Mouse (Mus musculus) intestine, postnatal 0 days (tissue): ENCODE measurements around the gene Slc9b2. TPM values are rescaled to one million over a fixed set of nuclear protein-coding genes. Genes with fewer than 3 reads are reported as not detected.

Experiments
- ATAC-seq: fragments of 200-750 bp; cut with Nextera tagmentation; 2 replicates; pipeline ENCODE4 v1.8.0; 2017; ENCODE audit warnings: mild to moderate bottlenecking, moderate TSS enrichment, moderate library complexity
- H3K27ac ChIP-seq: fragments of 300-500 bp; sonication (generic); 2 replicates; pipeline ENCODE4 v1.5.1; 2014; ENCODE audit warnings: mild to moderate bottlenecking, low read depth, low read length, moderate library complexity
- H3K27me3 ChIP-seq: fragments of 300-500 bp; sonication (generic); replicated peaks from 2 replicates; pipeline ENCODE4 v1.6.1; 2014; ENCODE audit warnings: low read length, mixed read lengths; ENCODE audit not compliant: control insufficient read depth, insufficient read depth
- H3K36me3 ChIP-seq: fragments of 300-500 bp; sonication (generic); 2 replicates; pipeline ENCODE4 v1.6.1; 2014; ENCODE audit warnings: mild to moderate bottlenecking, moderate library complexity; ENCODE audit not compliant: control insufficient read depth, insufficient read depth
- H3K4me1 ChIP-seq: fragments of 300-500 bp; sonication (generic); replicated peaks from 2 replicates; pipeline ENCODE4 v1.6.1; 2014; ENCODE audit warnings: antibody characterized with exemption, low read length, mixed read lengths; ENCODE audit not compliant: control insufficient read depth, insufficient read depth
- H3K4me2 ChIP-seq: fragments of 300-500 bp; sonication (generic); replicated peaks from 2 replicates; pipeline ENCODE4 v1.6.1; 2014; ENCODE audit warnings: low read depth, mild to moderate bottlenecking, moderate library complexity
- H3K4me3 ChIP-seq: fragments of 300-500 bp; sonication (generic); 2 replicates; pipeline ENCODE4 v1.5.1; 2014; ENCODE audit warnings: low read depth, low read length
- H3K9ac ChIP-seq: fragments of 300-500 bp; sonication (generic); 2 replicates; pipeline ENCODE4 v1.6.1; 2014; ENCODE audit warnings: mild to moderate bottlenecking, low read depth, low read length
- H3K9me3 ChIP-seq: fragments of 300-500 bp; sonication (generic); 2 replicates; pipeline ENCODE4 v1.6.1; 2016; ENCODE audit warnings: mixed run types; ENCODE audit not compliant: control insufficient read depth
- CTCF ChIP-seq: sonication (generic); IDR thresholded peaks from 2 replicates; pipeline ENCODE4 v1.5.1; 2016; ENCODE audit warnings: low read depth, mild to moderate bottlenecking, control low read depth, antibody characterized with exemption, moderate library complexity
- WGBS: fragments of 180-500 bp; shearing (Covaris S2); extraction: QIAGEN DNeasy Blood & Tissue Kit; methylation state at CpG from one replicate; pipeline ENCODE4 v1.1.7; 2014; 5-methylcytosine and 5-hydroxymethylcytosine counted together
- polyA plus RNA-seq: library from polyadenylated mRNA; unstranded; fragments of >200 nt; fragmentation: Nextera tagmentation; extraction: Ambion mirVana; gene quantifications from 2 replicates; pipeline ENCODE4 v1.2.1, GENCODE M21; 2015

Slc9b2 gene
- polyA plus RNA-seq, 1 experiment from 2014 or later, result 0.59 TPM

DNA sequence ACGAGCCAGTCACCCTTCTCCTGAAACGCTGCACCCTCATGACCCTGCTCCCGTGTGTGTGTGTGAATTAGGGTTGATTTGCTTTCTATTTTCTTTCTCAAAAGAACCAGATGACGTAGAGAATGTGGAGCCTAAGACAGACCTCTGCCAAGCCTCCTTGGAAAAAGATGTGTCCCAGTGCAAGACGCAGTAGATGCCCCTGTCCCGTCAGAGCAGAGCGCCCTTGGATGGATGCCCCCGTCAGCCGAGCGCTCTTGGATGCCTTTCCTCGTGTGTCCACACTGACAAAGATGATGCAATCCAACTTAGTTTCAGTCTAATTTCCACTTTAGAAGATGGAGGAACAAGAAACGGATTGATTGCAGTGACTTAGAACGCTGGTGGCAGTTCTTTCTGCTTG, 34.5 kb upstream of the Slc9b2 start:
- peaks cover 39% of the 10 kb centered on the region for H3K36me3 ChIP-seq
- WGBS, result 89% methylated on average over 13 of the region's 13 CpGs
- no peak for TF ChIP-seq CTCF
- H3K27ac ChIP-seq, result no peak overlapping the region
- ATAC-seq, result no peak
- H3K27me3 ChIP-seq, result no peaks in the 10 kb centered on the region
- H3K9me3 ChIP-seq, result no peaks in the 10 kb centered on the region
- H3K4me1 ChIP-seq, result no peaks in the 10 kb centered on the region
- H3K4me2 ChIP-seq, result no peak overlapping the region
- no peak overlapping the region for H3K9ac ChIP-seq
- no peak overlapping the region for H3K4me3 ChIP-seq

DNA sequence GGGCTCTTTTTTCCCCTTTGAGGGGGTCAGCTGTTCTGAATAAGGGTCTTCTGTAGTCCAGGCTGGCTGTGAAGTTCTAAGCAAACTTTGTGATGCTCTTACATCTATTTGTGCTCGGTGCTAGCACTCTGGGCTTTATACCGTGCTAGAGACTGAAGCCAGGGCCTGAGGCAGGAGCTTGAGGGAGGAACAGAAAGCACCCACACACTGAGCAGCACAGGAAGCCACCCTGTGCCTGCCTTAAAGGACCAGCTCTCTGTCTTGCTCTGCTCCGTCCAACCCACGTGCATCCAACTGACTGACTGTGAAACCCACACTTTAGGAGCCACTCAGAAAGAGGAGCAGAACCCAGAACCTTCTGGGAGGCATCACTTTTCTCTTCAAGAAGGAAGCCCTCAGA, 27.3 kb upstream of the Slc9b2 start:
- no peaks in the 10 kb centered on the region for H3K27me3 ChIP-seq
- H3K36me3 ChIP-seq, result no peaks in the 10 kb centered on the region
- H3K27ac ChIP-seq, result no peak overlapping the region
- H3K4me1 ChIP-seq, result no peaks in the 10 kb centered on the region
- TF ChIP-seq CTCF, result no peak
- no peaks in the 10 kb centered on the region for H3K9me3 ChIP-seq
- no peak overlapping the region for H3K9ac ChIP-seq
- H3K4me3 ChIP-seq, result no peak overlapping the region
- H3K4me2 ChIP-seq, result no peak overlapping the region
- no peak for ATAC-seq
- WGBS, result 66% methylated on average over 4 of the region's 4 CpGs

DNA sequence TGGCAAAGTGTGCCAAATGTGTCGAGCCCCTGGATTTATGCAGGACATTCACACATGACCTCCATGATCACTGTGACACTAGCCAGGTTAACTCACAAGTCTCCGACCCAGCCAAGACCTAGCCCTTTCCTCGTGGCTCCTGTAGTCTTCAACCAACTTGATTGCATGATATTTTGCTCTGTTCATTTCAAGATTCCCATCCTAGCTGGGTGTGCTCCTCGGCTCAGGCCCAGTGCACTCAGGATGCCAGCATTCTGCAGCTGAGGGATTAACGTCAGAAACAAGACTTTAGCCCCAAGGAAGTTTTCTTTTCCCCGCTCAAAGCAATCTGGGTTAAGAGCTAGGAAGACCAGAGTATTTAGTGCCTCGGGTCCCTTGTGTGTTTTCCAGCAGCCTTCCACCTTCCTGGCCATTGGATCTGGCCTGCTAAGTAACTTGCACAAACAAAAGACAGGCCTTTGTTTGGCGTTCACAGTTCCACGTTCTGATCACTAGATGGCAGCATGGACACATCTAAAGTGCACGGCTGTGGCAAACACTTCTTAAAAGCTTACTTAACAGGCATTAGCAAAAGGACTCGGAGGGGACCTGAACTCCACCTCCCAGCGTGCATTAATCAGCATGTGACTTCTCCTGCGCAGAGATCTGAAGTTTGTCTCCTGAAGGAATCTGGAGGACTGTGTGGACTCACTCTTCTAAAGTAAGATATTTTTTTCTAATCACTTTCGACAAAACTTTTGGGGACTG, 26.7 kb upstream of the Slc9b2 start, which contains the start of gene Bdh2:
Bdh2 (plus strand) TSS at position 553 of the 747 bp plus-strand sequence.
- Histone ChIP-seq H3K27ac (no peak within 1 kb of the TSS), H3K9ac (no peak within 1 kb of the TSS)
- WGBS, result 25% methylated on average over 14 of the region's 14 CpGs

DNA sequence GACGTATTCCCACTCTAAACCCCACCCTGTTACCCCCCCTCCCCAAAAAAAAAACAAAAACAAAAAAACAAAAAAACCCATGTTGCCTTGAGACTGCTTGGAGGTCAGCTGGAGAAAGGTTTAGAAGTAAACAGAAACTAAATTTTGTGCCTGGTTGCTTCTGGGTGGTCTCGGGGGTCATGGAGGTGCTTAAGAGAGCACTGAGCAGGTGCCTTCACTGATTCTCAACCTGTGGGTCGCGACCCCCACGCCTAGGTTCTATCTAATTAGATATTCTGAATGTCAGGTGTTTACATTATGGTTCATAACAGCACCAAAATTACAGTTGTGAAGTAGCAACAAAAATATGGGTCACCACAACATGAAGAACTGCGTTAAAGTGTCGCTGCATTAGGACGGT, 25.8 kb upstream of the Slc9b2 start:
- Histone ChIP-seq H3K4me3 (no peak overlapping the region), H3K36me3 (no peaks in the 10 kb centered on the region), H3K4me2 (no peak overlapping the region), H3K9ac (no peak overlapping the region), H3K4me1 (no peaks in the 10 kb centered on the region), H3K27me3 (no peaks in the 10 kb centered on the region), H3K27ac (no peak overlapping the region), H3K9me3 (no peaks in the 10 kb centered on the region)
- ATAC-seq, result no peak
- WGBS, result 68% methylated on average over 8 of the region's 8 CpGs
- TF ChIP-seq CTCF, result no peak

More for the DNA sequence above, 26.7 kb upstream of the Slc9b2 start, which contains the start of gene Bdh2:
- H3K4me2 ChIP-seq, result peak within 1 kb of the TSS; percentile 42
- no peaks in the 10 kb centered on the region for H3K9me3 ChIP-seq
- H3K4me3 ChIP-seq, result no peak within 1 kb of the TSS
- peak; percentile 92 for TF ChIP-seq CTCF
- H3K36me3 ChIP-seq, result no peaks in the 10 kb centered on the region
- peak; percentile 64; the same call in 1 of the 2 replicates for ATAC-seq
- H3K27me3 ChIP-seq, result no peaks in the 10 kb centered on the region
- H3K4me1 ChIP-seq, result no peaks in the 10 kb centered on the region

DNA sequence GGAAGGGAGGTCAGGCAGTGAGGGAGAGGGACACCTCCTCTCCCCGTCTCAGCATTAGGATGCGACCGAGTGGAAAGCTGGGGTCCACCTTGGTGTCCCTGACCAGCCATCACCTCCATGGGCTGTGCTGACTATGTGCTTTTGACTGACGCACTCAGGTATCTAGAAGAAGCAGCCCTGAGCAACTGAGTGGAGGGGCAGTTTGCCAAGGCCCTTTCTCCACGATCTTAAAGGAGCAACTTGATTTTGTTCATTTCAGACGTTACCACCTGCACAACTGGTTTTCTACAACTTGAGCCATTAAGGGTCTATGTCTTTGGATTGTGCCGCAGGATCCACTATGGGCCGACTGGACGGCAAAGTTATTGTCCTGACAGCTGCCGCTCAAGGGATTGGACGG, 22.2 kb upstream of the Slc9b2 start:
- Histone ChIP-seq H3K36me3 (no peaks in the 10 kb centered on the region), H3K27me3 (no peaks in the 10 kb centered on the region), H3K4me2 (no peak overlapping the region), H3K4me1 (no peaks in the 10 kb centered on the region), H3K4me3 (no peak overlapping the region), H3K9ac (no peak overlapping the region), H3K27ac (no peak overlapping the region), H3K9me3 (no peaks in the 10 kb centered on the region)
- no peak for ATAC-seq
- TF ChIP-seq CTCF, result no peak
- 91% methylated on average over 11 of the region's 11 CpGs for WGBS

DNA sequence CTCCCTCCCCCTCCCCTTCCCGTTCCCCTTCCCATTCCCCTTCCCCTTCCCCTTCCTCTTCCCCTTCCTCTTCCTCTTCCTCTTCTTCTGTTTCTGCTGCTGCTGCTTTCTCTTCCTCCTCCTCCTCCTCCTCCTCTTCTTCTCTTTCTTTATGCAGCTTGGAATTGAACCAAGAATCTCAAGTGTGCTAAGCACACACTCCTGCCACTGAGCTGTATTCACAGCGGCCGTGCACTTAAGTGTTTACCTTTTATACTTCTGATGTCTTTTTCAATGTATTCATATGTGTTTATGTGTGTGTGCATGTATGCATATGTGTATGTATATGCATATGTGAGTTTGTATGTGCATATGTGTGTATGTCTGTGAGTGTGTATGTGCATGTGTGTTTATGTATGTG, 21.7 kb upstream of the Slc9b2 start:
- Histone ChIP-seq H3K4me3 (no peak overlapping the region), H3K4me2 (no peak overlapping the region), H3K4me1 (no peaks in the 10 kb centered on the region), H3K27me3 (no peaks in the 10 kb centered on the region), H3K9ac (no peak overlapping the region), H3K27ac (no peak overlapping the region), H3K36me3 (no peaks in the 10 kb centered on the region), H3K9me3 (no peaks in the 10 kb centered on the region)
- no peak for ATAC-seq
- no peak for TF ChIP-seq CTCF
- 64% methylated on average over 3 of the region's 3 CpGs for WGBS
